Mouse (Mus musculus) mesoderm, embryonic 11.5 days (tissue): ENCODE measurements around the gene Phkb.
"Not testable (repeated sequence)": the region's sequence is repeated elsewhere in the genome, so short reads cannot be mapped to it uniquely, and the experiment has no call there.

Source experiments
- DNase-seq: peaks from one replicate; pipeline ENCODE4 v3.0.0-alpha.2; 2012; ENCODE audit warnings: low read depth, low spot score

The Phkb gene

DNA sequence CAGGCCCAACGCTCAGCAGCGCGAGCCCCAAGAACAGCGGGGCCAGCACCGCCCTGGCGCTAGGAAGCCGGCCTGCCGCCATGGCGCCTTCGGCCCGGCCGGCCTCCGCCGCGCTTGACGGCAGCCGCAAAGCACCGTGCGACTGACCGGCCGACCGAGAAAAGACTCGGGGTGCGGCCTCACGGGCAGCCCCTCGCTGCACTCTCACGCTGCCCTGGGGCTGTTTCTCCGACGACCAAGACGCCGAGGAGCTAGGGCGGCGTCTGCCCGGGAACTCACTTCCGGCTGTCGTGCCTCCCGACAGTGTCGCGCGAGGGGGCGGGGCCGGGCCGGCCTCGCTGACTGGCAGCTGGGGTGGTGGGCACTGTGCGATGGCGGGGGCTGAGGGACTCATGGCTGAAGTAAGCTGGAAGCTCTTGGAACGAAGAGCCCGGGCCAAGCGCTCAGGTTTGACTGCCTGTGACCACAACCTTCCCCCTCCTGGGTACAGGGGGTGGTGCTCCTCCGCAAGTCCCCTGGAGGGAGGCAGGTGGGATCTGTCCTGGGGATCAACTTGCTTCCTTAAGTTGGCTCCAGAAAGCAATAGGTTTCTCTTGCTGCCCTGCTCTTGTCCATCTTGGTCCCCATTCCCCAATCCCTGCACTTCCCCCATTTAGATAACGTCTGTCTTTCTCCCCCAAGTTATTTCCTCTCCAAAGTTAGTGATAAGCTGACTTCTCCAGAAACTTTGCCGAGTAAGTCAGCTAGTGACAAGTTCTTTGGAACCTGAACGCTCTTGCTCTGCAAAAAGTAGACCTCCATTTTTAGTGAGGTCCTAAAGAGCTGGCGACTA, at the start of gene Phkb, which contains the start of gene Itfg1:
Phkb (plus strand) TSS at position 303 of the 832 bp plus-strand sequence.
Itfg1 (minus strand) TSS at position 265 of the 832 bp plus-strand sequence.
- peak; percentile 93 for DNase-seq

DNA sequence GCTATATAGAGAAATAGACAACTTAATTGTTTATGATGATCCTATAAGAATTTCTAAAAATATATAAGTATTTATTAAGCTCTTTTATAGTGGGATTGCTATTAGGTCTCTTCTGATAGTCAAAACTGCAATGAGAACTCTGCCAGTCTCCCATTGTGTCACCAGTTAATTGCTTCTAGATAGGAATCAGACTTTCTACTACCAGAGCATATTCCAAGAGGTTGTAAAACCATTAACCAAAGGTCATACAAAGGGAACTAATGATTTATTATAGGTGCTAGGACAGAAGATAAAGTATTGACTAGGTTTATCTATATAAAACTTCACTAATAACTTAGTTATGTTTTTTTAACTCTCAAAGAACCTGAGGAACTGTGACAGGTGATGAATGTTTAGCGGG, 44.4 kb upstream of the Phkb start:
- DNase-seq, result not testable (repeated sequence)

DNA sequence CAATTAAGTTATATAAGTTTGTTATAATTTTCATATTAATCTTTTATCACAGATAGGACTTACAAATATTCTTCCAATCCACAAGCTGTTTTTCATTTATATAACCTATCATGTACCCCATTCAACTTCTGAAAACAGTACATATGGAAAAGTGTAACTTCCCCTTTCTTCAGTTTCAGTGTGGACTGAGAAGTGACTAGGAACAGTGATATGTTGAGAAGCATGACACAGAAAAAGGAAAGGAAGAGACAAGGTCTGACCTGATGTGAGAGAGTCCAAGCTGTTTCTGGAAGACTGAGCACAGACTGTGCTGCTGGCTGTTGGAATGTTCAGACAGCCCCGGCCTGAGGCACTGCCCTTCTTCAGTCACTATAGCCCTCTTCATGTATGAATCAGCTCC, 40.6 kb upstream of the Phkb start:
- no peak for DNase-seq

DNA sequence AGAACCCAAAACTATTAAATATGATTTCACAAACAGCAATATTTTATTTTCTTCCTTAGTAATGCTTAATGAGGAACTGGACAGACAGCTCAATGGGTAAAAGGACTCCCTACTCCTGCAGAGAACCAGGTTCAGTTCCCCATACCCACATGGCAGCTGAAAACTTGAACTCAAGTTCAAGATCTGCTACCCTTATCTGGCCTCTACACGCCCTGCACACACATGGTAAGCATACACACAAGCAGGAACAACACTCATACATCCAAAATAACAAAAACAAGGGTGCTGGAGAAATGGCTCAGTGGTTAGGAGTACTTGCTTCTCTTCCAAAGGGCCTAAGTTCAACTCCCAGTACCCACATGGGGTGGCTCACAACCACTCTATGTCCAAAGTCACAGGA, 39.4 kb upstream of the Phkb start:
- no peak for DNase-seq

DNA sequence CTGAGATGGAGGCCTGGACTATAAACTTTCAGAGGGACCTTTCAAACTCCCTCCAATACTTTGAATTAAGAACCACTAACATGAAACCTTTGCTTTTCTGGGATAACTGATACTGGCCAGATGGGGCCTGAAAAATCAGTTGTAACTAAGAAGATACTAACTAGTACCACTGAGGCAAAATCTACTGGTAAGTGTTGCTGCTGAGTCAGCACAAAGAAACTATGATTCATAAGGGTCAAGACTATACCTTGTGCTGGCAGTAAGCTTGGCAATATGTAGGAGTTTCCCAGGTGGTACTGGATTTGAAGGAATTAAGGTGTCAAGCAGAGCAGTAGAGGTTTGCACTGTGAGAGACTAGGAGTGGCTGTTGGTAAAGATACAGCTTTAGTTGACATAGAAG, 27.1 kb upstream of the Phkb start:
- no peak for DNase-seq

DNA sequence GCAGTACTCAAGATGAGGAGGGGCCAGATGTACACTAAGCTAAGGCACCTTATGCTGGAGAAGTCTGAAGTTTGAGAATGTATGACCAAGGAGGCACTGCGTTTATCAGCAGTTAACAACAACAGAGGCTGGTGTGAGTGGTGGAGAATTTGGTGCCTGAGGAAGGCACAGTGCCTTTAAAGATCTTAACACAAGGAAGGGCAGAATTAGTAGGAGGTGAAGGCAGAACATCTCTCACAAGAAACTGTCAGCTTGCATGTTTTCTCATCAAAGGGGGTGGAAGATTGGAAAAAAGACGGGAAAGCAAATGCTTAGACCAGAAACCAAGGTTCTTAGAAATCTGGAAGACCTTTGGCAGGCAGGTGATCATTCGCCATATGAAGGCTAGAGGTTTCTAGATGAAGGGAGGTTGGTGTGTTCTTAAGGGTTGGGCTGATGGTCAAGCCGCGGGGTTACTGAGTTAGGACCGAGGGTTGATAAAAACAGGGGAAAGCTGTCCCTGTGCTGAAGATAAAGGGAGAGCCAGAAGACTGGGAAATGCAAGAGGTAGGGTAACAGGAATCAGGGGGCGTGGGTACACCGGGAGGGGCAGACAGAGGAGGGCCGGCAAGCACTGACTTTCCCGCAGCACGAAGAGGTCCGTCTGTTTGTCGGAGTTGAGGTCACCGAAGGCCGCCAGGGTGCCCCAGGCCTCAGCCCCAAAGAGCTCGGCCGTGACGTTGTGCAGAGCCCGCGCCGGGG, 673 bp upstream of the Phkb start:
- no peak for DNase-seq

DNA sequence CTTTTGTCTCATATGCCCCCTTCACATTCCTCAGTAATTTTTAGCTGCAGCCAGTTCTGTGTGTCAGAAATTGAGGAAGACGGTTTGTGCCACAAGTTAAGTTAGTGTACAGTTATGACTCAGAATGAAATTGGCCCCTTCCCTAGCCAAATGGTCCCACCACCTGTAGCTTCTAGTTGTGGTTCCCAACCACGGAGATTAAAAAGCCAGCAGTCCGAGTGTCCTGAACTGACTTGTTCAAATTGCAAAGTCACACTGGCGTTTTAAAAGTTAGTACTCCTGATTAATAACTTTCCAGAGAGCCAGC, 683 bp downstream of the Phkb start:
- DNase-seq, result no peak

DNA sequence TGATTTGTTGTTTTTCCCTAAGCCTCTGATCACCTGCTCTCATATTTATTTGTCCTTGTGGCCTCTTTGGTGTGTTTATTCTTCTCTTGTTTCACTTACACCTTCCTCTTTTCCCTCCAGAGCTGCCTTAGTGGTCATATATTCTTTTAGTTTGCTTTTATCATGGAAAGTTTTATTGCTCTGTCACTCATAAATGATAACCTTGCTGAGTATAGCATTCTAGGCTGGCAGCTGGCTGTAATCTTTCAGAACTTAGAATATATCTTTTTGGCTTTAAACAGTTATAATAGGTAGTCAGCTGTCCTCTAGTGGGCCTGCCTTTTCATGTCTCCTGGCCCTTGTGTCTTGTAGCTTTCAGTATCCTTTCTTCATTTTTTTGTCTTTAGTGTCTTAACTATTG, 5.1 kb downstream of the Phkb start:
- no peak for DNase-seq

DNA sequence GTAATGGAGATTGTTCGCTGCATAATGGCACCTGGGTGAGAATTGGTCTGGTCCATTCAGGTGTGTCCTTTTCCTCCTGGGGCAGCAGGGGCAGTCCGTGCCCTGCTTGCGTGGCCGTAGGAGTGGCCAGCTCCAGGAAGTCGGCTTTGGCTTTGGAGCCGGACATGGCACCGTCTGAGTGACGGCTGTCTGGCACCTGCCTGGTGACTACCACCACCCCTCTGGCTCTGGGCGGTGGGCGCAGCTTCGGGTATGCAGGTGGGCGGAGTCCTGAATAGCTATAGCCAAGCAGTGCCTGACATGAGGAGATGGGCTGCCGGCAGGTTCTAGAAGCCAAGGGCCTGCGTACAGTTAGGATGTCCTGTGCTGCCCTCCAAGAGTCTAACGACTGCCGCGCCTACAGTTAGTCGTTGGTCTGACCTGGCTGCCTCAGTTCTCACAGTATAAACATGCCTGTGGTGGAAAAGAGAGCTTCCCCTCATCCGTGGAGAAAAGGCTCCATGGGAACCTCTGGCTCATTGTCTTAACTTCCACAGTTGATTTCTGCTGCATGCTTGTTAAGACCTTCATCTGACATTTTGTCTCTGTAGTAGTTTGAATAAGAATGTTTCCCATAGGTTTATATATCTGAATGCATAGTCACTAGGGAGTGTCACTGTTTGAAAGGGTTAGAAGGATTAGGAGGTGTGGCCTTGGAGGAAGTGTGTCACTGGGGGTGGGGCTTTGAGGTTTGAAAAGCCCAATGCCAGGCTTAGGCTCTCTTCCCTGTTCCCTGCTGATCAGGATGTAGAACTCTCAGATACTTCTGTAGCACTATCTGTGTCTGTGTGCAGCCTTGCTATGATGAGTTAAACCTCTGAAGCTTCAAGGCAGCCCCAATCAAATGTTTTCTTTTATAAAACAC, 13.7 kb downstream of the Phkb start:
- no peak for DNase-seq

DNA sequence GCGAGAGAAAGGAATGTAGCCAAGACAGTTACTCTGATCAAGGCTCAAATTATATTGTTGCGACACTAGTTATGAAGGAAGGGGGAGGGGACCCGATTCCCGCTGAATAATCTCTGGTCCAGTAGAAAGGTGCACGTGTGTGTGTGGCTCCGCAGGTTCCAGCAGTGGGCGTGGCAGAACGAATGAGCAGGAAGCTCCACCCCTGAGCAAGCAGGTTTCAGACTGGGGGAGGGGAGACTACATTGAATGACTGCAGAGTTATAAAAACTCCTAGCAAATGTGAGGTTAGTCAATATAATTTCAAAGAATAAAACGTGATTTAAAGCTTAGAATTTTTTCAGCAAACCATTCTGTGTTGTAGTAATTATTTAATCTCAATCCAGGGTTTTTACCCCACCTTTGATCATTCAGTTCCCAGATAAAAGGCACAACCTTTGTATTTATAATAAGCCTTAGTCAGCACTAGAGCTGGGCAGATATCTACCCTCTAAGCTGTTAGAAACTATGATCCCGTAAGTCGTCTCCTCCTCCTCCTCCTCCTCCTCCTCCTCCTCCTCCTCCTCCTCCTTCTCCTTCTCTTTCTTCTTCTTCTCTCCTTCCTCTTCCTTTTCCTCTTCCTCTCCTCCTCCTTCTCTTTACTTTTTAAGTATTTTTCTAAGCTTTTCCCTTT, 16.6 kb downstream of the Phkb start:
- not testable (repeated sequence) for DNase-seq

DNA sequence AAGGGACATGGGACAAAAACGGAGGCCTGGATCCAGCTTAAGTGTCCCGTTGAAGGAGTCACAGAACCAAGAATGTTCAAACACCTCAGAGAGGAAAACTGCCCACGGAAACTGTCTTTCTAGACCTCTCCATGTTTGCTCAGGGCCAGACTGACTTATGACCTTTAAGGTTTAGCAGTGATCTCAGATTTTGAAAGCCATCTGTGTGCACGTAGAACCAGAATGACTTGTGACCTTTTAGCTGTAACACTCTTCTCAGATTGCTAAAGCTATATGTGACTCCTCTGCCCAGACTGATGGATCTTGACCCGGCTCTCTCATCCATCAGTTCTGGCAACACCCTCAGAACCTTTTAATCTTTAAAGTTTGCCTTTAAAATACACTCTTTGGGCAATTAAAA, 19.9 kb downstream of the Phkb start:
- no peak for DNase-seq

DNA sequence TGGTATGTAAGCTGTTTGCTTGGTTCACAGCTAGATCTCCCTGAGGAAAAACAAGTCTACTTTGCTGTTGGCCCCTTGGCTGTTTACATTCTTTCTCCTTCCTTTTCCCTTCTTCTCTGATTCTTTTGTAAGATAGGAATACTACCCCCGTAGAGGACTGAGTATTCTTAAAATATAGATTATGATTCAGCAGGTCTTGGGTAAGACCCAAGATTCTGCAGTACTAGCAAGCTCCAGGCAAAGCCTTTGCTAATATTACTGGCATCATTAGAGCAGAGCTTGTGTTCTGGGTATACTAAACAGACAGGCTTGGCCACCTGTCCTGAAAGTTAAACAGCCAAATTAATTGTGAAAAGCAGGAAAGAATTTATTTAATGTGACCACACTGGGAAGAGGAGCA, 21.6 kb downstream of the Phkb start:
- DNase-seq, result no peak

DNA sequence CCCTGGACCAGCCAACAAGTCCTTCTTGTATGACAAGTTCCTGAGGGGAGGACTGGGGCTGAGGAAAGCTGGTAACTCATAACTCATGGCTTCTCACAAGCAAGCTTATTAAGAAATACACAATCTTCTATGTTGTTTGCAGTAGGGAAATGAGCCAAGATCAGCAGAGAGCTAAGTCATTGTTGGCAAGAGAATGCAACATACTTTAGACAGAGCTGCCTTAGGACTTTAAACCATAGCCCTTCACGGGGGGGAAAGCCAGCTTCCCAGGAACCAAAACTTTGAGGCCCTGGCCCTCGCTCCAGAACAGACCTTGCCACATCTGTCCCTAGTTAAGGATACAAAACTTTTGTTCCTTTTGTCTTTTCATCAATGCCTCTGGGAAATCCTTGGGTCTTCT, 30.9 kb downstream of the Phkb start:
- no peak for DNase-seq

DNA sequence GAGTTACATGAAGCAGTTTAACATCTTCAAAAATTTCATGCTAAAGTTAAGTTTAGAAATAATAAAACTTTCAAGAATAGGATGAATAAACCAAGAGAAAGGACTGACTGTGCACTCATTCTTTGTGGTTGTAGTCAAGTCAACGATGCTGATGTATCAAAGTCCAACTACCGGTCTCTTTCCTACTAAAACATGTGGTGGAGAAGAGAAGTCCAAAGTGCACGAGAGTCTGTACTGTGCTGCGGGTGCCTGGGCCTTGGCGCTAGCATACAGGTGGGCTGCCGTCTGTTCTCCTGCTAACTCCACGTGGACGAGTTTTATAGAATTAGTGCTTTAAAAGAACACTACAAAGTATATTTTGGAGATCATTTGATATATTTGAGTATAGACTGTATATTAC, 37.2 kb downstream of the Phkb start:
- no peak for DNase-seq

DNA sequence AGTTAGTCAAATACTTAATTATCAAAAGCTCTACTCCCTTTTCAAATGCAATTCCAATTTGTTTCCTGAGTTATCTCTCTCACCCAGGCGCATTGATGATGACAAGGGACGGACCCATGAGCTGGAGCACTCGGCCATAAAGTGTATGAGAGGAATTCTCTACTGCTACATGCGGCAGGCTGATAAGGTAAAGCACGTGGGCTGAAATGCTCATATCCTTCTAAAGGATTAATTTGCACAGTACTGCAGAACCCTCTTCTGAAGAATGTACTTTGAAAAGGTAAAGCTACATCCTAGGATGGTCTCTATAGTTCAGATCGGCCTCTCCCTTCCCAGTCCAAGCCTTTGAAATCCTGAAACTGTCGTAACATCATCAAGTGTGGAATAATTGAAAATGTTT, 38.9 kb downstream of the Phkb start:
- no peak for DNase-seq

DNA sequence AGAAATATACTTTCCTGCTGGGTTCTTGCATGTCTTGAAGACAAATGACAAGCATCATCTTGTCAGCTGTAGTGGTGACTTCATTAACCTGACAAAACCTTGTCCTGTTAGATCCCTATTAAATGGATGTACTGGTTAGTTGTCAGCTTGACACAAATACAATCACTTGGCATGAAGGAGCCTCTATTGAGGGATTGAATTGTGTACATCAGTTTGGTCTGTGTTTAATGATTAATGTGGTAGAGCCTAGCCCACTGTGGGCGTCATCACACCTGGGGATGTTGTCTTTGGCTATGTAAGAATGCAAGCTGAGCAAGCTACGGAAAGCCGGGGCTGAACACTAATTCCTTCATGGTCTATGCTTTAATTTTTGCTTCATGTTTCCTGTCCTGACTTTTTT, 44.1 kb downstream of the Phkb start:
- DNase-seq, result no peak

DNA sequence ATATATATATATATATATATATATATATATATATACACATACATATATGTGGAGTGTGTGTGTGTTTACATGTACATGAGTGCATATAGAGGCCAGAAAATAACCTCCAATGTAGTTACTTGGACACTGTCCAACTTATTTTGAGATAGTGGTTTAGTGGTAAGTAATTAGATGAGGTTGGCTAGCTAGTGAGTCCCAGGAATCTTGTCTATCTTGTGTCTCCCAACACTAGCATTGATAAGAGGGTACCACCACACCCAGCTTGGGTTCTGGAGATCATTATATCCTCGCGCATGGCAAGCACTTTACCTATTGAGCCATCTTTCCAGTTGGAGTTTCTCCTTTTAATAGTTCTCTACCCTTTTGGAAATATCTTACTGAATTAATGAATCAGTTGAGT, 56.9 kb downstream of the Phkb start:
- DNase-seq, result no peak

DNA sequence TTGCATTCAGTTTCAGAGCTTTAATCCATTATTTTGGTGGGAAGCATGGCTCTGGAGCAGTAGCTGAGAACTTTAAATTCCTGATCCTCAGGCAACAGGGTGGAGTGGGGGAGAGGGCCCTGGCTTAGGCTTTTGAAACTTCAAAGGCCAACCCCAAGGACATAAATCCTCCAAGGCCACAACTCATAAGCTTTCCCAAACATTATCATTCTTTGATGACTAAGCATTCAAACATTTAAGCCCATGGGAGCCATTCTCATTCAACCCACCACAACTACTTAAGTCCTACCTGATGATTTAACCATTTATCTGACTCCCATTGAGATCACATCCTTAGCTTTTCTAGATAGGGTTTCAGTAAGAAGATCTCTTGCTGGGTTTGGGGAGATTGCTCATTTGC, 84.2 kb downstream of the Phkb start:
- DNase-seq, result no peak

DNA sequence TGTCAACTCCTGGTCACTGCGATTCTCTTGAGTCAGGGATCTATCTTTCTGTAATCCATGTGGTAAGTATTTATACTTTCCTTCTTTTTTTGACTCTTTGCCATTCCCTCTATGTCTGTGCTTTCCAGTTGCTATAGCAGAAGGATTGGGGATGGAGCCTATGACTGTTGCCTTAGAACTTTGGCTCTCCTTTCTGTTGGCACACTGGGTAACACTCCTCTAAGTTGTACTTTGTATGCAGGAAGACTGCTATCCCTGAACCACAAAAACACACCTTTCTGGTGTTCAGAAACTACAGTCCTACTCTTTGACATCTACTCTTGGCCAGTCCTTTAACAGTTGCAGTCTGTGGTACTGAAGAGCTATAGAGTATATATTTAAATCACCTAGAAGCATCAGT, 84.8 kb downstream of the Phkb start:
- no peak for DNase-seq

DNA sequence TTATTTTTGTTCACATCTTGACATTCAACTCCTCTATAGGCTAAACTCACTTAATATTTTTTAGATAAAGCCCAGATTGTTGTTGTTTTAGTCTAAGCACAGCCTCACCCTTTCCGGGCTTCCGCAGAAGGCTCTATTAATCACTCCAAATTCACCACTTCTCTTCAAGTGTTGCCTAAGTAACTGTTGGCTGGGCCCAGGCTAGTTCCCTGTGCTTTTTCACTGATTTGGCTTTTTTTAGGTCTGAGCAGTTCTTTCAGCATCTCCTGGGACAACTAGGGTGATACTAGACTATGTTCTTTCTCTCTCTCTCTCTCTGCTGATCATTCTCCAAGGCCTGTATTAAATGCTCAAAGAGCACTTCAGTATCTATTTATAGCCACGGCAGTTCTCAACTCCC, 85.3 kb downstream of the Phkb start:
- DNase-seq, result no peak

DNA sequence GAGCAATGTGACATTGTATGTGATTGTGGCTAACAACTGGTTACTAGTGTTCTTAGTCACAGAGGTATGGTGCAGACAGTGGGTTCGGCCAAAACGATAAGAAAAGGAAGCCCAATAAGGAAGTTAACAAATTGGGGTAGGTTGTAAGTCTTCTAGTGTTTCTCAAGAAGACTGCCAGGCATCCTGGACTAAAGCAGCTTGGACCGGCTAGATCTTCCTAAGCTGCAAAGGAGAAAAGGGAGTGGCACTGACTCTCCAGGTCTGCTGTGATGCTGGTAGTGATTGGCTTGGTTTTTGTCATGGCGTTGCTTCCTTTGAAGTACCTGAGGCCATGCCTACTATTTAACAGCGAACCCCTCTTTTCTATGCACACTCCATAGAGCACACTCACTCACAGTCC, 95.4 kb downstream of the Phkb start:
- DNase-seq, result no peak

DNA sequence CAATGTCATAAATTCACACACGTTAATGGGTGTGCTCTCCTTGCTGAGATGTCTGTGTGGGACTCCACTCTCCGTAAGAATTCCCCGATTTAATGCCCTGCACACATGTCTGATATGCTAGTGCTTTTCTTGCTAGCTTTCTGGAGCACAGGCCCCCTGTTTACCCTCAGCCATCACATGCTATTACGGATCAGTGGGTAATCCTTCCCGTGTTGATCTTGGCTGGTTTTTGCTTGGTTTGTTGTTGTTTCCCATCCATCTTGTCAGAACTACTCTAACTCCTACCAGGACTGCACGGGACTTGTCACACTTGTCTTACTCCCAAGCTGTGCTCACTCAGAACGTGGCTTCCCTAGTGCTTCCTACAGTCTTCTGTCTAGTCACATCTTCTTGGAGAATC, 96.6 kb downstream of the Phkb start:
- DNase-seq, result peak; percentile 5
